ENCODE assay signal across 9 mouse cellular contexts in genomic region chr5:64883906-64884591, GRCm38 (mm10). TPM values are rescaled to one million over a fixed set of nuclear protein-coding genes. Genes with fewer than 3 reads are reported as not detected.
A peak's percentile ranks its signal among the peaks of the same experiment; 100 is the strongest.
DNase-seq lines count a peak whose midpoint lies in the region; ATAC-seq lines count a peak whose summit lies in the region.
"Had no signal": no experiment of that assay in that cellular context is flagged by ENCODE, and none has a peak within 500 bp of the region (broad histone marks: within the 10 kb centered on the region; RNA-seq: fewer than 3 reads in every experiment).

No protein-coding gene starts in this region.

- no peak overlapping the region for H3K9ac ChIP-seq in liver, embryonic 13.5 days

- peak overlapping the region; percentile 45 for H3K4me2 ChIP-seq in liver, embryonic 13.5 days

- no peaks in the 10 kb centered on the region for H3K36me3 ChIP-seq in embryonic facial prominence, embryonic 10.5 days (replicated peaks)
- H3K36me3 ChIP-seq in liver, embryonic 13.5 days: no peaks in the 10 kb centered on the region

- 0 out of 2 replicates have a peak overlapping the region, but pooled peaks have one; percentile 41 for H3K27ac ChIP-seq in embryonic facial prominence, embryonic 10.5 days (replicated peaks)
- peak overlapping the region; percentile 68 for H3K27ac ChIP-seq in liver, embryonic 13.5 days

- intact Hi-C loops in heart, postnatal 10 days (cut with DNase I): loop anchor here (1.0 to 10.0 kb wide), 4 partner anchors 49 to 361 kb away; partner anchors contain the start of genes Tlr1 and Tlr6

- H3K4me1 ChIP-seq in embryonic facial prominence, embryonic 10.5 days: peaks cover 31% of the 10 kb centered on the region
- peaks cover 14% of the 10 kb centered on the region for H3K4me1 ChIP-seq in liver, embryonic 13.5 days (replicated peaks)

- H3K9me3 ChIP-seq in embryonic facial prominence, embryonic 10.5 days: peaks cover 3% of the 10 kb centered on the region
- peaks cover 4% of the 10 kb centered on the region; the same call in 1 of the 2 replicates for H3K9me3 ChIP-seq in liver, embryonic 13.5 days (replicated peaks)

- peak; percentile 75 for DNase-seq in layer of hippocampus, adult 9-11 months
- DNase-seq in layer of hippocampus, adult 9-10 months (ENCODE audit: low spot score): no peak
- DNase-seq in embryonic facial prominence, embryonic 10.5 days (ENCODE audit: low spot score): no peak
- DNase-seq in heart, postnatal 10 days: peak; percentile 72 to 76
- DNase-seq in liver, embryonic 13.5 days: no peak
- DNase-seq in naive thymus-derived CD4-positive, alpha-beta T cell, adult 2 months (ENCODE audit: low read depth): peak; percentile 66
- no peak for DNase-seq in urinary bladder, adult 18-20 months (ENCODE audit: low spot score in 2 of 2)
- DNase-seq in frontal cortex, postnatal 14 days (ENCODE audit: low spot score in 2 of 2): no peak

- 68% methylated on average over 8 of the region's 8 CpGs for WGBS in embryonic facial prominence, embryonic 10.5 days
- 18% methylated on average over 8 of the region's 8 CpGs for WGBS in liver, embryonic 13.5 days (ENCODE audit: insufficient replicate concordance)

- H3K27me3 ChIP-seq in embryonic facial prominence, embryonic 10.5 days (replicated peaks; ENCODE audit: low read depth, poor library complexity, severe bottlenecking): no peaks in the 10 kb centered on the region
- no peaks in the 10 kb centered on the region for H3K27me3 ChIP-seq in liver, embryonic 13.5 days
- H3K27me3 ChIP-seq: Patski had no signal

- peak; percentile 61 for ATAC-seq in liver, embryonic 13.5 days (ENCODE audit: low read depth)
- ATAC-seq: Patski had no signal

- no peak overlapping the region for H3K4me3 ChIP-seq in embryonic facial prominence, embryonic 10.5 days
- H3K4me3 ChIP-seq in liver, embryonic 13.5 days (replicated peaks): no peak overlapping the region

RNA-seq across cellular contexts. Expression of gene Tlr1, which starts 49.3 kb away (rescaled TPM):
- 0.31 and 0.35 TPM in 2 replicates for polyA plus RNA-seq in embryonic facial prominence, embryonic 10.5 days (2016; fragmentation: Nextera tagmentation; extraction: Ambion mirVana)
- total RNA-seq in heart, postnatal 10 days (2021): under 1 TPM; 0.34 to 0.67 TPM
- 0.71 and 0.95 TPM in 2 replicates for polyA plus RNA-seq in liver, embryonic 13.5 days (2015; fragmentation: Nextera tagmentation; extraction: Ambion mirVana)

Comparison
In these comparisons a context has a peak if more than half of its experiments do, and no peak if none do; other contexts are left out.
1. DNase-seq: peak in layer of hippocampus, adult 9-11 months (single experiment), heart, postnatal 10 days (2 of 2) and naive thymus-derived CD4-positive, alpha-beta T cell, adult 2 months (single experiment); none in layer of hippocampus, adult 9-10 months (single experiment), embryonic facial prominence, embryonic 10.5 days (single experiment), liver, embryonic 13.5 days (single experiment), urinary bladder, adult 18-20 months (0 of 2) and frontal cortex, postnatal 14 days (0 of 2).